Mouse (Mus musculus) CH12.LX (cell line): Measurements from ENCODE around the gene Ccdc63. TPM values are rescaled to one million over a fixed set of nuclear protein-coding genes. Genes with fewer than 3 reads are reported as not detected.
A peak's percentile ranks its signal among the peaks of the same experiment; 100 is the strongest.

Source experiments
- DNase-seq: peaks from one replicate; pipeline ENCODE4 v3.0.0-alpha.2; 2013; ENCODE audit errors: extremely low read depth
- H3K27ac ChIP-seq: 2 replicates; pipeline ENCODE4 v1.5.1; 2012; ENCODE audit warnings: low read depth, mild to moderate bottlenecking, control low read depth, moderate library complexity; ENCODE audit not compliant: insufficient read depth
- H3K27me3 ChIP-seq: replicated peaks from 2 replicates; pipeline ENCODE3; 2012; ENCODE audit warnings: inconsistent platforms
- H3K36me3 ChIP-seq, 2 experiments: replicated peaks in 1 of 2; 2 replicates each; pipeline versions ENCODE3 to v1.6.1; 2012; ENCODE audit warnings: inconsistent platforms in 1 of 2, low read length in 1 of 2, mild to moderate bottlenecking in 1 of 2, mixed read lengths in 1 of 2, moderate library complexity in 1 of 2; ENCODE audit not compliant: control insufficient read depth in 1 of 2, insufficient read depth in 1 of 2
- H3K4me1 ChIP-seq, 2 experiments: 2 replicates each; pipeline ENCODE4 v1.6.1; 2012; ENCODE audit warnings: inconsistent platforms in 1 of 2, moderate library complexity in 1 of 2; ENCODE audit not compliant: insufficient read depth in 2 of 2, control insufficient read depth in 1 of 2
- H3K4me2 ChIP-seq: 2 replicates; pipeline ENCODE4 v1.6.1; 2012; ENCODE audit warnings: low read depth, mild to moderate bottlenecking, control low read depth; ENCODE audit not compliant: poor library complexity, insufficient read depth, severe bottlenecking
- H3K4me3 ChIP-seq, 3 experiments: fragments of 150-350 bp in 1 of 3; sonication (generic) in 1 of 3; replicated peaks in 1 of 3; 2 replicates each; pipeline versions ENCODE3 to v1.5.1; 2011 to 2012; ENCODE audit warnings: low read depth in 2 of 3, low read length in 2 of 3, mild to moderate bottlenecking in 2 of 3, moderate library complexity in 2 of 3, control low read depth in 1 of 3, improper control_type of control experiment in 1 of 3, inconsistent platforms in 1 of 3, mixed read lengths in 1 of 3; ENCODE audit not compliant: poor library complexity in 1 of 3
- H3K79me2 ChIP-seq: replicated peaks from 2 replicates; pipeline ENCODE4 v1.6.1; 2012; ENCODE audit warnings: mild to moderate bottlenecking, moderate library complexity; ENCODE audit not compliant: control insufficient read depth, poor library complexity, insufficient read depth, severe bottlenecking; ENCODE audit errors: extremely low read depth
- H3K9ac ChIP-seq: 2 replicates; pipeline ENCODE4 v1.6.1; 2012; ENCODE audit warnings: low read depth, mild to moderate bottlenecking, control low read depth, moderate library complexity; ENCODE audit not compliant: insufficient read depth
- H3K9me3 ChIP-seq: replicated peaks from 2 replicates; pipeline ENCODE3; 2012; ENCODE audit warnings: low read length, inconsistent platforms, mixed read lengths
- CHD1 ChIP-seq: IDR thresholded peaks from 2 replicates; pipeline ENCODE4 v1.6.1; 2012; ENCODE audit warnings: low read depth, low read length, improper control_type of control experiment, inconsistent platforms
- ELF1 ChIP-seq: IDR thresholded peaks from 2 replicates; pipeline ENCODE4 v1.6.1; 2014; ENCODE audit warnings: low read depth, mild to moderate bottlenecking, inconsistent platforms, low read length, improper control_type of control experiment
- ETS1 ChIP-seq: conservative IDR thresholded peaks from 2 replicates; pipeline ENCODE4 v1.6.1; 2012; ENCODE audit warnings: low read depth, mild to moderate bottlenecking, inconsistent platforms, low read length, improper control_type of control experiment, moderate library complexity
- GABPA ChIP-seq: IDR thresholded peaks from 2 replicates; pipeline ENCODE4 v1.6.1; 2012; ENCODE audit warnings: low read depth, low read length, improper control_type of control experiment, inconsistent platforms; ENCODE audit not compliant: insufficient replicate concordance
- HCFC1 ChIP-seq: IDR thresholded peaks from 2 replicates; pipeline ENCODE4 v1.6.1; 2012; ENCODE audit warnings: low read depth, mild to moderate bottlenecking, inconsistent platforms, low read length, improper control_type of control experiment
- JUND ChIP-seq: conservative IDR thresholded peaks from 2 replicates; pipeline ENCODE4 v1.6.1; 2011; ENCODE audit warnings: low read depth, low read length, improper control_type of control experiment
- MAX ChIP-seq: IDR thresholded peaks from 2 replicates; pipeline ENCODE4 v1.6.1; 2011; ENCODE audit warnings: low read length, improper control_type of control experiment
- MAZ ChIP-seq: IDR thresholded peaks from 2 replicates; pipeline ENCODE4 v1.6.1; 2012; ENCODE audit warnings: low read depth, mild to moderate bottlenecking, inconsistent platforms, low read length, improper control_type of control experiment, moderate library complexity
- NELFE ChIP-seq: IDR thresholded peaks from 2 replicates; pipeline ENCODE4 v1.6.1; 2011; ENCODE audit warnings: low read depth, low read length, improper control_type of control experiment
- PAX5 ChIP-seq: IDR thresholded peaks from 2 replicates; pipeline ENCODE4 v1.6.1; 2012; ENCODE audit warnings: low read length, inconsistent platforms, mixed read lengths
- RAD21 ChIP-seq: IDR thresholded peaks from 2 replicates; pipeline ENCODE4 v1.6.1; 2011; ENCODE audit warnings: low read depth, mild to moderate bottlenecking, low read length, improper control_type of control experiment, moderate library complexity
- SIN3A ChIP-seq: IDR thresholded peaks from 2 replicates; pipeline ENCODE4 v1.6.1; 2012; ENCODE audit warnings: low read length, improper control_type of control experiment, inconsistent platforms
- SMC3 ChIP-seq: IDR thresholded peaks from 2 replicates; pipeline ENCODE4 v1.6.1; 2011; ENCODE audit warnings: low read depth, low read length, improper control_type of control experiment
- UBTF ChIP-seq: IDR thresholded peaks from 2 replicates; pipeline ENCODE4 v1.6.1; 2012; ENCODE audit warnings: low read depth, mild to moderate bottlenecking, inconsistent platforms, low read length, improper control_type of control experiment, moderate library complexity
- USF1 ChIP-seq: IDR thresholded peaks from 2 replicates; pipeline ENCODE4 v1.6.1; 2014; ENCODE audit warnings: low read depth, mild to moderate bottlenecking, inconsistent platforms, low read length, improper control_type of control experiment
- USF2 ChIP-seq: conservative IDR thresholded peaks from 2 replicates; pipeline ENCODE4 v1.6.1; 2011; ENCODE audit warnings: low read depth, low read length, improper control_type of control experiment
- dilution Hi-C: fragments of 300-500 bp; cut with MboI; formaldehyde crosslinking; loops from 2 replicates; pipeline ENCODE4 v1.14.3; 2020; ENCODE audit warnings: low sequenced_read_pairs; ENCODE audit not compliant: extremely low pct_unique_long_range_greater_than_20kb, extremely low pct_ligation_motif_present
- in situ Hi-C: fragments of 300-500 bp; cut with MboI; formaldehyde crosslinking; loops from 3 replicates; pipeline ENCODE4 v1.14.3; 2019; ENCODE audit warnings: low sequenced_read_pairs, low pct_ligation_motif_present, low pct_unique_long_range_greater_than_20kb, mixed read lengths
- polyA plus RNA-seq: library from polyadenylated mRNA; unstranded; fragments of >175 nt; gene quantifications from 2 replicates; pipeline ENCODE4 v1.2.1, GENCODE M21; 2012; ENCODE audit warnings: low read depth; ENCODE audit not compliant: insufficient read length
- total RNA-seq, 2 experiments: library from RNA; depleted of rRNA; stranded (reverse); fragments of 300-350 nt in 1 of 2; fragments of >200 nt in 1 of 2; gene quantifications; 2 replicates each; pipeline ENCODE4 v1.2.3; 2012 to 2014

Ccdc63 gene
- total and polyA plus RNA-seq, 3 experiments = 0.39 to 0.70 (median 0.47) TPM

- dilution Hi-C loops (no loop called here), in situ Hi-C loops (no loop called here)
- H3K27me3 ChIP-seq = peaks cover 72% of the 10 kb centered on the region
- no peaks in the 10 kb centered on the region for H3K36me3 ChIP-seq
- no peaks in the 10 kb centered on the region for H3K79me2 ChIP-seq
- H3K4me1 ChIP-seq = peaks cover 0 to 9% of the 10 kb centered on the region in 2 experiments; a peak in 2 of 4 replicates
- no peak overlapping the region for H3K27ac ChIP-seq
- no peak overlapping the region for H3K4me3 ChIP-seq
- H3K4me2 ChIP-seq = no peak overlapping the region
- TF ChIP-seq RAD21 (no peak), SIN3A (no peak), NELFE (no peak), CHD1 (no peak), JUND (no peak), GABPA (no peak), MAX (no peak), ETS1 (no peak), ELF1 (no peak), UBTF (no peak), SMC3 (no peak), PAX5 (no peak), HCFC1 (no peak)
- peaks cover 12% of the 10 kb centered on the region for H3K9me3 ChIP-seq
- no peak for DNase-seq
- no peak overlapping the region for H3K9ac ChIP-seq
Measured at GRCm38 (mm10) chr5:122062479-122062878, 78.1 kb downstream of the Ccdc63 start.

GRCm38 (mm10) chr5:122060767-122061333 is 79.8 kb downstream of the Ccdc63 start:
- TF ChIP-seq USF2 = peak; percentile 61
- TF ChIP-seq MAZ = no peak
- TF ChIP-seq USF1 = peak; percentile 74
- in situ Hi-C loops = no loop called here
- Histone ChIP-seq H3K36me3 (no peaks in the 10 kb centered on the region), H3K27me3 (peaks cover 76% of the 10 kb centered on the region), H3K4me1 (peaks cover 0 to 9% of the 10 kb centered on the region in 2 experiments; a peak in 2 of 4 replicates), H3K9ac (no peak overlapping the region), H3K4me3 (no peak overlapping the region), H3K9me3 (peaks cover 14% of the 10 kb centered on the region), H3K79me2 (no peaks in the 10 kb centered on the region), H3K27ac (no peak overlapping the region), H3K4me2 (no peak overlapping the region)
- no peak for DNase-seq
- dilution Hi-C loops = no loop called here
